Mouse (Mus musculus): Measurements from ENCODE around the gene Tns1. TPM values are rescaled to one million over a fixed set of nuclear protein-coding genes. Genes with fewer than 3 reads are reported as not detected.

Tns1 gene
- polyA plus RNA-seq, 1 experiment from 2014 or later: 12.6 TPM

- DNase-seq (ENCODE audit: low spot score): no peak
Measured at GRCm38 (mm10) chr1:74015513-74016234, 108.6 kb downstream of the Tns1 start.

- DNase-seq (ENCODE audit: low spot score): no peak
Measured at GRCm38 (mm10) chr1:74014538-74015327, 109.5 kb downstream of the Tns1 start.

- DNase-seq (ENCODE audit: low spot score): no peak
Measured at GRCm38 (mm10) chr1:74013296-74014031, 110.8 kb downstream of the Tns1 start.

GRCm38 (mm10) chr1:74012706-74013105 lies 111.5 kb downstream of the Tns1 start:
- DNase-seq (ENCODE audit: low spot score): no peak

GRCm38 (mm10) chr1:74009495-74009894 lies 114.8 kb downstream of the Tns1 start:
- no peak for DNase-seq (ENCODE audit: low spot score)

GRCm38 (mm10) chr1:74008966-74009365 lies 115.3 kb downstream of the Tns1 start:
- no peak for DNase-seq (ENCODE audit: low spot score)

- DNase-seq (ENCODE audit: low spot score): no peak
Measured at GRCm38 (mm10) chr1:74008498-74008897, 115.8 kb downstream of the Tns1 start.

GRCm38 (mm10) chr1:74007398-74008050 lies 116.7 kb downstream of the Tns1 start:
- DNase-seq (ENCODE audit: low spot score): peak; percentile 9

- no peak for DNase-seq (ENCODE audit: low spot score)
Measured at GRCm38 (mm10) chr1:74005020-74005419, 119.2 kb downstream of the Tns1 start.

GRCm38 (mm10) chr1:74003723-74004122 lies 120.5 kb downstream of the Tns1 start:
- DNase-seq (ENCODE audit: low spot score): no peak

GRCm38 (mm10) chr1:74001449-74001820 lies 122.8 kb downstream of the Tns1 start:
- no peak for DNase-seq (ENCODE audit: low spot score)

- no peak for DNase-seq (ENCODE audit: low spot score)
Measured at GRCm38 (mm10) chr1:74000810-74001448, 123.3 kb downstream of the Tns1 start.

- DNase-seq (ENCODE audit: low spot score): no peak
Measured at GRCm38 (mm10) chr1:74000191-74000651, 124.0 kb downstream of the Tns1 start.

GRCm38 (mm10) chr1:73999533-73999932 lies 124.7 kb downstream of the Tns1 start:
- DNase-seq (ENCODE audit: low spot score): no peak

GRCm38 (mm10) chr1:73998925-73999375 lies 125.3 kb downstream of the Tns1 start:
- no peak for DNase-seq (ENCODE audit: low spot score)

- no peak for DNase-seq (ENCODE audit: low spot score)
Measured at GRCm38 (mm10) chr1:73998131-73998865, 126.0 kb downstream of the Tns1 start.

- no peak for DNase-seq (ENCODE audit: low spot score)
Measured at GRCm38 (mm10) chr1:73997341-73997740, 126.9 kb downstream of the Tns1 start.

GRCm38 (mm10) chr1:73996650-73997049 lies 127.6 kb downstream of the Tns1 start:
- DNase-seq (ENCODE audit: low spot score): no peak

- peak; percentile 41 for DNase-seq (ENCODE audit: low spot score)
Measured at GRCm38 (mm10) chr1:73996209-73996608, 128.0 kb downstream of the Tns1 start.
